Mouse (Mus musculus) adrenal gland, adult 2 months (tissue): ENCODE measurements around the gene Capn11. TPM values are rescaled to one million over a fixed set of nuclear protein-coding genes. Genes with fewer than 3 reads are reported as not detected.
"Not testable (repeated sequence)": the region's sequence is repeated elsewhere in the genome, so short reads cannot be mapped to it uniquely, and the experiment has no call there.

Experiments used
- DNase-seq: peaks from one replicate; pipeline ENCODE4 v3.0.0; 2021
- polyA plus RNA-seq: library from polyadenylated mRNA; depleted of rRNA; stranded (reverse); fragments of >200 nt; gene quantifications from 2 replicates; pipeline ENCODE4 v1.2.3, GENCODE M21; 2012
- total RNA-seq, 2 experiments: library from RNA; stranded (reverse); gene quantifications; 2 replicates each; pipeline ENCODE4 v1.2.3; 2021

The Capn11 gene
- total and polyA plus RNA-seq, 3 experiments: 0.59 to 0.95 TPM; not detected in 1

GRCm38 (mm10) chr17:45628885-45629855 is 30.0 kb downstream of the Capn11 start:
- DNase-seq: peak; percentile 15

GRCm38 (mm10) chr17:45628160-45628559 is 31.0 kb downstream of the Capn11 start:
- no peak for DNase-seq

GRCm38 (mm10) chr17:45626577-45627134 is 32.5 kb downstream of the Capn11 start:
- peak; percentile 66 for DNase-seq

DNA sequence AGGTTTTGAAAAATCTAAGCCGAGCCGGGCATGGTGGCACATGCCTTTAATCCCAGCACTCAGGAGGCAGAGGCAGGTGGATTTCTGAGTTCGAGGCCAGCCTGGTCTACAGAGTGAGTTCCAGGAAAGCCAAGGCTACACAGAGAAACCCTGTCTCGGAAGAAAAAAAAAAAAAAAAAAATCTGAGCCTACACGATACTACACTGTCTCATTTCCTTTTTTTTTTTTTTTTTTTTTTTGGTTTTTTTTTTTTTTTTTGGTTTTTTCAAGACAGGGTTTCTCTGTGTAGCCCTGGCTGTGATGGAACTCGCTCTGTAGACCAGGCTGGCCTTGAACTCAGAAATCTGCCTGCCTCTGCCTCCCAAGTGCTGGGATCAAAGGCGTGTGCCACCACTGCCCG is 35.7 kb downstream of the Capn11 start:
- DNase-seq: not testable (repeated sequence)

DNA sequence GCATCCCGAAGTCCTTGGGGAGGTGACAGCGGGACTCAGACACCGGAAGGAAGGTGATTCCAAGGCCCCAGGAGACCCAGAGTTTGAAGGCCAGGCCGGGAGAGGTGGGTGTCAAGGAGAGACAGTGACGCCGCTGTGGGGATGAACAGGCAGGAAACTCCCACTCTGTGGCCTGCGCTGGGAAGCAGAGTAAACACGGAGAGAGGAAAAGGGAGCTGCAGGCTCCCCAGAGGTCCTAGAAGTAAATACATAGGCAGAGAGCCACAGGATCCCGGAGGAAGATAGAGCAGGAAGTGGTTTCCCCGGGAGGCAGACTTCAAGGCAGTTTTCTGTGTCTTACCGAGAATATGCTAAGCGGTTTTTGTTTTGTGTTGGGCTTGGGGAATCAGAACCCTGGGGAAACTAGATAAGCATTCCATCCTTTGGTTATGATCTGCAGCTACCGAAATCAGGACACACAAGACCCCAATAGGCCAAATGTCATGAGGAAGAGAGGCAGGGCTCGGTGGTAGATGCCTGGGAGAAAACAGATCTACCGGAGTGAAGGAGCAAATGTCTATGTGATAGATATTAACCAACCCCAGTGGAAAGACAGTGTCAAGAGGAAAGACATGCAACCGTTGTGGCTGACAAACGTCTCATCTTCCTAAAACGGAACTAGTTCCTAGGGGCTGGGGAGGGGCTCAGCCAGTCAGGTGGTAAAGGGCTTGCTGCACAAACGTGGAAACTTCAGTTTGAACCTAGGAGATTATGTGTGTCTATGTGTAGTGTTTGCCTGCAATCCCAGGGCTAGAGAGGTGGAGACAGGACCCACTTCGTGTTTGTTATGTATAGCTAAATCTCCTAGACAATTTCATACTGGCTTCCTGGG is 39.5 kb downstream of the Capn11 start:
- DNase-seq: peak; percentile 65

DNA sequence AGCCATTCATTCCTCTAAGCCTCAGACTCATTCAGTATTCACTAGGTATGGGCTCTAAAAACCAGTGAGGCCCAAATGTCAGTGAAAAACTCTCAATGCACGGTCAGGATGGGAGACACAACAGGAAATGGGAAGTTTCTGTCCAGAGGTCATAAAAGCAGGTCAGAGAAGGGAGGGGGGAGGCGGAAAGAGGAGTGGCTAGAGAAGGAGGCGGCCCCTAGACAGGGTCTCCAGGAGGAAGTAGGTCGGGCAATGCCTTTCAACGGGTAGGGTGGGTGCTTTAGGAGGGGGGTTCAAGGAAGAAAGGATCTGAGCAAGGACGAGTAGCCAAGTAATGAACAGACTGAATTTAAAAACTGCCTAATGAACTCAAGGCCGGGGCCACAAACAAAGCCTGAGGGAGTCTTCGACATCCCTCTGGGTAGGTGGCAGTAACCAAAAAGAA is 40.2 kb downstream of the Capn11 start:
- peak; percentile 71 for DNase-seq

DNA sequence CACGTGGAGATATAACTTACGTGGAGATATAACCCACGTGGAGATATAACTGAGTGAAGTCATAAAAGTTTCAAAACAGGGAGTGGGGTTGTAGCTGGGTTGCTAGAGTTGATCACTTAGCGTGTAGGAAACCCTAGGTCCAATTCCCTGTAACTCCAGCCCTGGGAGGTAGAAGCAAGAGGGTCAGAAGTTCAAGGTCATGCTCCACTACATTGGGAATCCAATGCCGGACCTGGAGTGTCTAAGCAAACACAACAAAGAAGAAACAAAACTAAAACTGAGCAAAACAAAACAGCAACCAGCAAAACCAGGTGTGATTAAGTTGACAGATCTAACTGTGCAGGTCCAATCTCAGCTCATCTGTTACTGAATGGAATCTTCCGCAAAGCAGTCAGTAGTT is 41.5 kb downstream of the Capn11 start:
- DNase-seq: no peak

DNA sequence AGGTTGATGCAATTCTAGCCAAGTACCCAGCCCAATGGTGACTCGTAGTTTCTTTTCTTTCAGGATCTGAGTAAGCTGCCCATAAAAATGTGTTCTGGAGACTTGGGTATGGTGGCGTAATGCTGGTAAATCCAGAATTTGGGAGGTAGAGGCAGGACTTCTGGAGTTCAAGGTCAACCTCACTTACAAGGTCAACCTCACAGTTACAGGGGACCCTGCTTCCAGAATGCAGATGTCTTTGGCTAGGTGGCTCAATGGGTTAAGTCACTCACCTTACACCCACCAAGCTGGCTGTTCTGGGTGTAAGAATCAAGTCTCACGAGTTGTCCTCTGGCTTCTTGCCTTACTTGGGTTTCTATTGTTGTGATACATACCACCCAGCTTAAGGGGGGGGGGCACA is 42.4 kb downstream of the Capn11 start:
- DNase-seq: no peak

DNA sequence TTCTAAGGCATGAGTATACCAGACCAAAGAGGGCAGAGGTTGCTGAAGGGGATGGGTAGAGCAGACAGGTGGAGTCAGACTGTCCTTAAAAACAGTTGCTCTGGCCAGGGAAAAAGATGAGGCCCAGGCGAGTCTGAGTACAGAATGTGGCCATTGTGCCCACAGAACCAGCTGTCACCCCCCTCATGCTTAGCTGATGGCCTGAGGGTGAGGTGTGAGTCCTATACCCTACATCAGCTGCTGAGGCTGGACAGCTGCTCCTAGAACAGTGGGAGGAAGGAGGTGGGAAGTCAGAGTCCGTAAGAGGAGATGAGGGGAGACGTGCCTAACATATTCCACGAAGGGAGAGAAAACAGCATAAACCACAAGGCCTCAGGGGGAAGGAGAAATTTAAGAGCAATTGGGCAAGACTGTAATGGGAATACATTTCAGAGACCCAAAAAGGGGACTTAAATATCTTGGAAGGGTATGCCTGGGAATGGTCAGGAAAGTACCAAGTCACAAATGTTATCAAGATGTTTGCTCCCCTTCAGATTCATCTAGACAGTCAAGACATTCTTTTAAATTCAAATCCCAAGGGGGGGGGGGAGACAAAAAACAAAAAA is 43.0 kb downstream of the Capn11 start:
- DNase-seq: no peak

DNA sequence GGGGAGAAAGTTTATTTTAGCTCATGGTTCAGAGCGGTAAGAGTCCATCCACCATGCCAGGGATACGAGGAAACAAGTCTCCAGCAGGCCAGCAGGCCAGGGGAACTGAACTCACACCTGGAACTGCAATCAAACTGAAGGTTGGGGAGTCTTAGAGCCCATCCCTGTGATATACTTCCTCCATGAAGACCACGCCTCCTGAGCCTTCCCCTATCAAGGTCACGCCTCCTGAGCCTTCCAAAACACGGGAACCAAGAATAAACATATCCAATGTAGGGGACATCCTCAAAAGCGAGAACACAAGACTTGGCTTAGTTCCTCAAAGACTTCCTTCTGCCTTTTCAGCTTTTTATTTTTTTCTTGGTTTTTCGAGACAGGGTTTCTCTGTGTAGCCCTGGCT is 46.2 kb downstream of the Capn11 start:
- no peak for DNase-seq

GRCm38 (mm10) chr17:45612008-45612407 is 47.1 kb downstream of the Capn11 start:
- no peak for DNase-seq

DNA sequence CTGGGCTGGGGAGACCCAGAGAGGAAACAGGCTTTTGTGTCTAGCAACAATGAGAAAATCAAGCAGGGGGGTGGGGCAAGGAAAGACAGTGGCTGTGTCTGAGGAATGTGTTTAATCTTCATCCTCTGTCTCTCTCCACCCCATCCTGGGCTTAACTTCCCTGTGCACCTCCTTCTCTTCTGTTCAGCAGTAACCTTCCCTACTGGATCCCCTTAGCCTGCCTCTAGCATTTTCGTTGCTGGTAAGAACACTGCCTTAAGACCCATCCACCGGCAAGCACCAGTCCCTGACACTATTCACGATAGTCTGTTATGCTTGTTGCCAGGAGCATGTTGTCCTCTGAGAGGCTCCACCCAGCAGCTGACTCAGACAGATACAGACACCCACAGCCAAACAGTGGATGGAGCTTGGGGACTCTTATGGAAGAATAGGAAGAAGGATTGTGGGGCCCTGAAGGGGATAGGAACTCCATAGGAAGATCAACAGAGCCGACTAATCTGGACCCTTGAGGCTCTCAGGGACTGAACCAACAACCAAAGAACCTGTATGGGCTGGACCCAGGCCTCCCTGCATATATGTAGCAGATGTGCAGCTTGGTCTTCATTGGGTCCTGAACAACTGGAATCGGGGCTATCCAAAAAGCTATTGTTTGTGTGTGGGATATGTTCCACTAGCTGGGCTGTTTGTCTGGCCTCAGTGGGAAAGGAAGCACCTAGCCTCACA is 48.8 kb downstream of the Capn11 start:
- DNase-seq: peak; percentile 55

- DNase-seq: no peak
Observed at GRCm38 (mm10) chr17:45608396-45608795, 50.7 kb downstream of the Capn11 start.

GRCm38 (mm10) chr17:45606992-45607879 is 51.9 kb downstream of the Capn11 start:
- no peak for DNase-seq

DNA sequence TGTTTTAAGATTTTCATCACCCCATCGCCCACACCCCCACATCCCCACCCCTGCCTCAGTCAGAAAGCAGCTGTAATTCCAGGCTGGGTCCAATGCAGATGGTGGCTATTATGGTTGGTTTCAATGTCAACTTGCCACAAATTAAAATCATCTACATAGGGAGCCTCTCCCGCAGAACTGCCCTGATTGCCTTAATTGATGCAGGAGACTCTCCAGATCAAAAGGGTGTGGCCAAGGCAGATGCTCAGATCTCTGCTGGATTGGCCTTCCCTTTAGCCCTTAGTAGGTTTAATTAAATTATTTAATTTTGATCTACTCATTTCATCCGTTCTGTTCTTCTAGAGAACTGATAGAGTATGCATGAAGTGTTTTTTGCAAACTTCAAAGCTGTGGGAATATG is 56.1 kb downstream of the Capn11 start:
- no peak for DNase-seq

GRCm38 (mm10) chr17:45601877-45602304 is 57.2 kb downstream of the Capn11 start, which contains the start of gene Mymx:
Mymx (minus strand) TSS chr17:45602102.
- DNase-seq: no peak

DNA sequence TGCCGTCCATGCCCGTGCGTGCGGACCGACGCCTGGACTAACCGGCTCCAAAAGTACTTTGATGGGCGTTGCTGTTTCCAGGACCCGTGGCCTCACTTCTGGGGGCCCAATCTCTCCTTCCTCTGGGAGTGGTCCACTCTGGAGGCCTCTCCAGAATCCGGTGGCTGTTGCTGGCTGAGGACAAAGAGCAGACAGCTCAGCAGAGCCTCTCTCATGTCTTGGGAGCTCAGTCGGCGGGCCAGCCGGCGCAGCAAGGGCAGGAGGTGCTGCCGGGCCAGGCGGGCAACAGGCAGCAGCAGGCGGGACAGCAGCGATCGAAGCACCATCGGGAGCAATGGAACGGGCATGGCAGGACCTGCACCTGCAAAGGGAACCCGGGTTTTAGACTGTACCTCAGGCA is 57.8 kb downstream of the Capn11 start:
- DNase-seq: no peak

GRCm38 (mm10) chr17:45600267-45600666 is 58.9 kb downstream of the Capn11 start:
- DNase-seq: no peak

DNA sequence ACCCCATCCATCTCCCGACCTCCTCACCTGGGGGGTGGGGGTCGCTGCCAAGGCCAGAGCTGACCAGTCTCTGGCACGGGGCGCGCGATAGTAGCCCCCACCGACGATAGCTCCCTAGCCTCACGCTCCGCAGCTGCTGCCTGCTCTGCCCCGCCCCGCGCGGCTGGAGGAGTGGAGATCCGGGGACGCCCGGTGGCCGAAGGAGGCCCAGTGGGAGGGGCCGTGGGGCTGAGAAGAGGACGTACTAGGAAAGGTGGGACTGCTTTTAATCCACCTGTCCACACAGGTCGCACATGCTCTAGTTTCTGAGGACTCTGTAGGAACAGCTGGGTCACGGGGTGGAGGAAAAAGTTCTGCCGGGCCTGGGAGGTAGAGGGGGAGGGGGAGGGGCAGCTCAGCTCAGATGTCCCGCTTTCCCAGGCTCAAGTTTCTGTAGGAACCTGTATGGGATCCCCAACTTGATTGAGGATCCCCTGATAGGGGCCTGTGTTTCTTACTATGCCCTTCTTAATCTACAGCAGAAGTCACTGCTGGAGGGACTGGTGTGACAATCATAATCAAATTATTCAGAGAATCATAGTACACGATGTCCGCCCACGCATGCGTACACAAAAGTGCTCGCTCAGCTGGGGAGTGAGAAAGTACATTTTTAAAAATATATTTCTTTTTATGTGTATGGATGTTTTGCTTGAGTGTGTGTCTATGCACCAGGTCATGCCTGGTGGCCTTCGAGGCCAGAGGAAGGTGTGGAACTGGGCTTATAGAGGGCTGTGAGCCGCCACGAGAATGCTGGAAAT is 59.5 kb downstream of the Capn11 start, which contains the start of gene Slc29a1:
Gene Slc29a1 (minus strand): TSS at position 161 of the 797 bp plus-strand sequence.
- DNase-seq: peak; percentile 85
